Mouse (Mus musculus): ENCODE measurements around the gene Olfr1501. TPM values are rescaled to one million over a fixed set of nuclear protein-coding genes. Genes with fewer than 3 reads are reported as not detected.
"Not testable (repeated sequence)": the region's sequence is repeated elsewhere in the genome, so short reads cannot be mapped to it uniquely, and the experiment has no call there.

Gene Olfr1501
- not detected for total RNA-seq (2018; cell fraction: chromatin; rRNA removed)
- not detected for total RNA-seq (2018; cell fraction: cytosol; rRNA removed)
- total RNA-seq (2018; cell fraction: nucleus; rRNA removed): not detected
- polyA plus RNA-seq (2018): not detected in 3 replicates

DNA sequence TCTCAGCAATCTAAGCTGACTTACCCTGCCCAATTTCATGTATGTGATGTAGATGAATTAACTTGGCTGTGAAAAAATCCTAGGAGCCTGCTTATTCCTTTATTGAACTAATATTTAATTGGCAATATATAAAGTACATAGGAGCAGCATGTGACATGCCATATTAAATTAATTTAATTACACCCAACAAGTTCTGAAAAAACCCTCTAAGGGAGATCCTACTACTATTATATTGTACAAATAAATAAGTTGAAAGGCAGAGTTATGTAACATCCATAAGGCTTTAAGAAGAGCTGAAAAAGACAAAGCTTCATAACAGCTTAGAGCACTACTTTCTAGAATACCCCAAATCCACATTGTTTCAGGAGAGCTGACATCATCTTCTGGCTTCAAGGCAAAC is at the start of gene Olfr1501:
Olfr1501 (minus strand) TSS at position 101 of the 400 bp plus-strand sequence.
- not testable (repeated sequence) for H3K36me3 ChIP-seq (ENCODE audit: inconsistent target); H3K27ac ChIP-seq; H3K4me3 ChIP-seq (ENCODE audit: inconsistent target); H3K79me2 ChIP-seq (ENCODE audit: inconsistent target)

DNA sequence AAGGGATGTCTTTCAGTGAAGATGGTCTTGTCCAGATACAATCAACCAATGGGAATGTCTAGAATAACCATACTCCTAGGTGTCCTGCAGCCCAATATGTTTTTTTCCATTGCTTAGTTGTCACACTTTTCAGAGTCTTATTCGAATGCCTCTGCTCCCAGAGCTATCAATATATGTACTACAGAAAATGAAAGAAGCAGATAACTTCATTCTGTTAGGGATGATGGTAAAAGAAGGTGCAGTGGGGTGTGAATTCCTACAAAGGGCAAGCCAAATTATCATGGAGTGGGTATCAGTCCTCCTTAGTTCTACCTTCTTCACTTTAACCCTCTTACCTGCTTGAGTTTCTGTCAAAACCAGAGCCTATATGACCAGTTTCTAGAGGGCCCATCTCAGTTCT is 47.3 kb upstream of the Olfr1501 start, which contains the start of gene Olfr1504:
Olfr1504 (minus strand) TSS at position 101 of the 400 bp plus-strand sequence.
- H3K79me2 ChIP-seq (ENCODE audit: inconsistent target): no peaks in the 10 kb centered on the region
- no peak within 1 kb of the TSS for H3K4me3 ChIP-seq (ENCODE audit: inconsistent target)
- no peak within 1 kb of the TSS for H3K27ac ChIP-seq
- no peaks in the 10 kb centered on the region for H3K36me3 ChIP-seq (ENCODE audit: inconsistent target)
- 30% methylated on average over 1 of the region's 1 CpGs for WGBS (ENCODE audit: missing documents)

DNA sequence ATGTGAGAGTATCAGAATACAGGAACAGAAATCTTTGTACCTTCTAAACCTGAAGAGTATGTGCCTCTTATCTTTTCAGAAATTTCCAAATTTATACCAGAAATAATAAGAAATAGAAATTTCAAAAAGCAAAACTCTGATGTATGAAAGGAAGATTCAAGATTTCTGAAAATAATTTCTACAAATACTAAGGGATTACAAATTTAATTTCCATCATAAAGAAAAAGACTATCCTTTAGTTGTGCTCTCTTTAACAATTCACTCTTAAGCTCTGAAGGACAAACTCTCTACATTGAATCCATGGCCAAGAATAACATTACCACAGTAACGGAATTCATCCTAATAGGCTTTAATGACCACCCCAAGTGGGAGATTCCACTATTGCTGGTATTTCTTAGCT is 11.0 kb upstream of the Olfr1501 start, which contains the start of gene Olfr1502:
Olfr1502 (plus strand) TSS at position 301 of the 400 bp plus-strand sequence.
- 85% methylated on average over 1 of the region's 1 CpGs for whole genome bisulfite sequencing (ENCODE audit: missing documents)
- no peak within 1 kb of the TSS for H3K4me3 ChIP-seq (ENCODE audit: inconsistent target)
- H3K79me2 ChIP-seq (ENCODE audit: inconsistent target): no peaks in the 10 kb centered on the region
- H3K36me3 ChIP-seq (ENCODE audit: inconsistent target): no peaks in the 10 kb centered on the region
- no peak within 1 kb of the TSS for H3K27ac ChIP-seq

DNA sequence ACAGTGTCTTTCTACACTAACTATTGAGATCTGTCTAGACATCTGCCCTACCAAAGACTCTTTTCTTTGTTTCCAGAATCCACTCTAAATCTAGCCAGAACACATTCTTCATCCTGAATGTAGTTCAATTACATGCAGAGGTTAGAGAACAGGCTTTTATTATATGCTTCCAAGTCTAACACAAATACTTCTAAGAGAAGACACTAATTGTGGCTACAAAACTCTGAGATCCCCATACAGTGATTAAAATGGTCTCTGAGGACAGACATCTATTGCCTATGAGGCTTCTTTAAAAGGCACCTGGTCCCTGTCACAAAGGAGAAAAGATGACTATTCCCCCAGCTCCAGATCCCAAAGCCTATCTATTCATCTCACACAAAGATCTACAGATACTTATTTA is 20.1 kb downstream of the Olfr1501 start, which contains the start of gene Olfr1500:
Olfr1500 (minus strand) TSS at position 101 of the 400 bp plus-strand sequence.
- Histone ChIP-seq H3K27ac (no peak within 1 kb of the TSS), H3K79me2 (ENCODE audit: inconsistent target) (no peaks in the 10 kb centered on the region), H3K36me3 (ENCODE audit: inconsistent target) (no peaks in the 10 kb centered on the region), H3K4me3 (ENCODE audit: inconsistent target) (no peak within 1 kb of the TSS)

DNA sequence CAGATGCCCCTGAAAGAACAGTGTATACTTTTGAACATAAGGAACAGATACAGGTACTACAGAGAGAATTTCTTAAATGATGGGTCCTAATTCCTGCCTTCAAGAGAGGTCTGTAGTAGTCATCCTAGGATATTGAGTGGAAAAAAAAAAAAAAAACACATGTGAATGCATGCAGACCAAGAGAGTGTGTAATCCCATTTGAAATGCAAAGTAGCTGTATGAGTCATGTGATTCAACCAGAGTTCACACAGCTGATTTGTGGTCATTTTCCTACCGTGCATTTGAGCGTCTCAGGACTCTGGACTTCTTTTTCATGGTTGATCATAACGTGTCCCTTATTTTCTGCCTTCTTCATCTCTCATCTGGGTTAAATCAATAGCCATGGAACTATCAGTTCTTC is 22.0 kb downstream of the Olfr1501 start:
- Histone ChIP-seq H3K36me3 (ENCODE audit: inconsistent target) (no peaks in the 10 kb centered on the region), H3K27ac (no peak overlapping the region), H3K79me2 (ENCODE audit: inconsistent target) (no peaks in the 10 kb centered on the region), H3K4me3 (ENCODE audit: inconsistent target) (no peak overlapping the region)
- WGBS (ENCODE audit: missing documents): 60% methylated on average over 3 of the region's 3 CpGs

DNA sequence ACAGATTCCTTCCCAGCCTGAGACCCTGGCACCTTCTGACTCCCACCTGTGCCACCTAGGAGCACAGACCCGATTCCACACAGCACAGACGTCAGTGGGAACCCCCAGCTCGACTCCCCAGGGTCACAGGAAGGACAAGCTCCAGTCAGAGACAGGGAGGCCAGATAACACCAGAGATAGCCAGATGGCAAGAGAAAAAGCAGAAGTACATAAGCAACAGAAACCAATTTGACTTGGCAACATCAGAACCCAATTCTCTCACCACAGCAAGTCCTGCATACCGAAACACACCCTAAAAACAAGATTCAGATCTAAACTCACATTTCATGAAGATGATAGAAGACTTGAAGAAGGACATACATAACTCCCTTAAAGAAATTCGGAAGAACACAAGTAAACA is 29.6 kb downstream of the Olfr1501 start:
- H3K4me3 ChIP-seq (ENCODE audit: inconsistent target): no peak overlapping the region
- no peaks in the 10 kb centered on the region for H3K79me2 ChIP-seq (ENCODE audit: inconsistent target)
- no peaks in the 10 kb centered on the region for H3K36me3 ChIP-seq (ENCODE audit: inconsistent target)
- WGBS (ENCODE audit: missing documents): 26% methylated on average over 5 of the region's 5 CpGs
- no peak overlapping the region for H3K27ac ChIP-seq

DNA sequence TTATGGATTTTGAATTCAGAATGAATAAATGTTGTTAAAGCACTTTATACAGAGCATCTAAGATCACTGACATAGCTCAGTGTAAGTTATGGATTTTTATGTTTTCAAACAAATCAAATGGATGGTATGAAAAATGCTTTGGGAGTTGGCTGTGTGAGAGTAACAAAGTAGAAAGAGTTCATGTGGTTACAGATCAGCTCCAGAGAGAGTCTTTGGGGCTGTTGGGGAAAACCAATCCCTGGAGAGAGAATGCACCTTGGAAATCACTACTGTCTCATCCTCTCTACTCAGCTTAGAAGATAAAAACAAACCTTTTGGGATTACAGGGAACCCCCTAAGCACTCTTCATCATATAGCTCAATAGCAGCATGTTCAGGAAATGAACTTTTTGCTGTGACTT is 31.1 kb downstream of the Olfr1501 start, which contains the start of gene Olfr1499:
Olfr1499 (minus strand) TSS at position 101 of the 400 bp plus-strand sequence.
- no peaks in the 10 kb centered on the region for H3K36me3 ChIP-seq (ENCODE audit: inconsistent target)
- H3K79me2 ChIP-seq (ENCODE audit: inconsistent target): no peaks in the 10 kb centered on the region
- H3K27ac ChIP-seq: no peak within 1 kb of the TSS
- no peak within 1 kb of the TSS for H3K4me3 ChIP-seq (ENCODE audit: inconsistent target)

DNA sequence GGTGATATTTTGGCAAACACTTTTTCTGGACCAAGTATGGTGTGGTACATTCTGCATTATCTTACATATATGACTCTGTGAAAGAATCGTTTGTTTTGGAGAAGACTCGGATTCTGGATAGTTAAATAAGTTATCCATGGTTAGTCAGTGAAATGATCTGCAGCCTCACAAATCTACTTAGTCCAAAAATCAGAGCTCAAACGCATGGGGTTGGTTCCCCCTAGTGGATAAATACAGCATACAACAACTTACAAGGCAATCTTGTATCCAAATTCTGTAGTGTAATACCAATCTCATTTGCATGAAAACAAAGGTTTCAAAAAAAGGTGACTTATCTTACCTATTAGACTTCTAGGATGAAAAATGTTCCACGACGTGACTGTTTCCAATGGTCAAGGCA is 31.7 kb downstream of the Olfr1501 start:
- H3K36me3 ChIP-seq (ENCODE audit: inconsistent target): no peaks in the 10 kb centered on the region
- H3K27ac ChIP-seq: no peak overlapping the region
- no peak overlapping the region for H3K4me3 ChIP-seq (ENCODE audit: inconsistent target)
- 28% methylated on average over 5 of the region's 5 CpGs for WGBS (ENCODE audit: missing documents)
- H3K79me2 ChIP-seq (ENCODE audit: inconsistent target): no peaks in the 10 kb centered on the region

DNA sequence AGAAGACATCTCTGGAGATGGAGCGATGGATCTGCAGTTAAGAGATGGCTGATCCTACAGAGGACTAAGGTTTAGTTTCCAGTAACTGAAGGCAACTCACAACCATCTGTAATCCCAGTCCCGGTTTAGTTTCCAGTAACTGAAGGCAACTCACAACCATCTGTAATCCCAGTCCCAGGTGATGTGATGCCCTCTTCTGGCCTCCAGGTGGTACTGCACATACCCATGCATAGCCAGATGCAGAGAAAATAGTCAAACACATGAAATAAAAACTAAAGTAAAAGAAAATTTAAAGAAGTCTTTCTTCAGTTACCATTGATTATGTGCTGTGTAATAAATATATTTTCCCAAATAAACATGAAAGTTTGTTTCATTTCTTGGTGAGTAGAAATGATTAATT is 37.7 kb downstream of the Olfr1501 start:
- no peaks in the 10 kb centered on the region for H3K36me3 ChIP-seq (ENCODE audit: inconsistent target)
- WGBS (ENCODE audit: missing documents): 69% methylated on average over 2 of the region's 2 CpGs
- no peaks in the 10 kb centered on the region for H3K79me2 ChIP-seq (ENCODE audit: inconsistent target)
- no peak overlapping the region for H3K4me3 ChIP-seq (ENCODE audit: inconsistent target)
- no peak overlapping the region for H3K27ac ChIP-seq

DNA sequence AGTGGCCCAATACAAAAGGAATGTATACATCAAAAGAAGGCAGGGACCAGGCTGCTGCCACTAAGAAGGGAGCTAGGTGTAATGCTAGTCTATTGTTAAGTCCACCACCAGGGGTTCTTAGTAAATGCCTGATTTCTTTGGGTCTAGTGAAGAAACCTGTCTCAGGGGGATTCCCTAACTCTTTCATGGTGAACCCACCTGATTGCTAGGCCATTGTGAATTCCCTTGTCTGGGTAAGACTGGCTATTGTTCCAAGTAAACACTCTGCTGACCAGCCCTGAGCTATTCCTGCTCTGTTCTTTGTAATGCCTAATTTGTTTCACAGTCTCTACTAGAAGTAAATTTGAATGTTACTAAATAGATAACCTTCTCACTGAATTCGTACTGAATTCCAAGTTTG is 45.0 kb downstream of the Olfr1501 start:
- H3K79me2 ChIP-seq (ENCODE audit: inconsistent target); H3K36me3 ChIP-seq (ENCODE audit: inconsistent target); H3K27ac ChIP-seq; H3K4me3 ChIP-seq (ENCODE audit: inconsistent target): not testable (repeated sequence)
- WGBS (ENCODE audit: missing documents): 50% methylated on average over 1 of the region's 1 CpGs

DNA sequence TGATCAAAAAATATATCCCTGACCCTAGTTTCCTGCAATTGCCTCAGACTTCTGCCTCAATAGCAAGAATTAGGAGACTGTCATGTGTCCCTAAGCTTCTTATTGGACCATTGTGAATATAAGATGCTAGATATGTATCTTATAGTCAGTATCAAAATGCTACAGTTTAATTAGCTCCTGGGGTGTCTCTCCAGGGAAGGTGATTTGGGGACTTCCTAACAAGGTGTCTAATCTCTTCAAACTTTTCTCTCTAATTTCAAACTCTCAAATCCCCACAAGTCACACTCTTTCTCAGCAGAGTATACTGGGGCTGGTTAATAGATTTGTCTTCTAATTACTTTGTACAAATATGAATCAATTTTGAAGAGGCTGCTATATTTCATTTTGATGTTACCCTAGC is 52.4 kb downstream of the Olfr1501 start, which contains the start of gene Olfr1497:
Olfr1497 (minus strand) TSS at position 101 of the 400 bp plus-strand sequence.
- Histone ChIP-seq H3K27ac (no peak within 1 kb of the TSS), H3K4me3 (ENCODE audit: inconsistent target) (no peak within 1 kb of the TSS), H3K36me3 (ENCODE audit: inconsistent target) (no peaks in the 10 kb centered on the region), H3K79me2 (ENCODE audit: inconsistent target) (no peaks in the 10 kb centered on the region)

Other genes with a start within 250 kb of the Olfr1501 start
- not detected in 3 replicates for gene Olfr1487, start 233.3 kb downstream of the Olfr1501 start, polyA plus RNA-seq (2018)
- not detected in 3 replicates for gene Olfr1489, start 219.1 kb downstream of the Olfr1501 start, polyA plus RNA-seq (2018)
- gene Olfr1490, start 199.6 kb downstream of the Olfr1501 start, polyA plus RNA-seq (2018): not detected in 3 replicates
- not detected in 3 replicates for gene Olfr1491, start 153.4 kb downstream of the Olfr1501 start, polyA plus RNA-seq (2018)
- not detected in 3 replicates for gene Olfr1493-ps1, start 127.4 kb downstream of the Olfr1501 start, polyA plus RNA-seq (2018)
- gene Olfr1494, start 111.0 kb downstream of the Olfr1501 start, polyA plus RNA-seq (2018): not detected in 3 replicates
- not detected in 3 replicates for gene Olfr1495, start 86.1 kb downstream of the Olfr1501 start, polyA plus RNA-seq (2018)
- gene Olfr1496, start 72.8 kb downstream of the Olfr1501 start, polyA plus RNA-seq (2018): not detected in 3 replicates
- not detected in 3 replicates for gene Olfr1497, start 52.5 kb downstream of the Olfr1501 start, polyA plus RNA-seq (2018)
- gene Olfr1499, start 31.2 kb downstream of the Olfr1501 start, polyA plus RNA-seq (2018): not detected in 3 replicates
- gene Olfr1500, start 20.2 kb downstream of the Olfr1501 start, polyA plus RNA-seq (2018): not detected in 3 replicates
- gene Olfr1502, start 11.1 kb upstream of the Olfr1501 start, polyA plus RNA-seq (2018): not detected in 3 replicates
- gene Olfr1504, start 47.2 kb upstream of the Olfr1501 start, polyA plus RNA-seq (2018): not detected in 3 replicates
- not detected in 3 replicates for gene Olfr1505, start 62.8 kb upstream of the Olfr1501 start, polyA plus RNA-seq (2018)

Data from macrophage (primary cell).